Mouse (Mus musculus): ENCODE data around the gene Gmds. TPM values are rescaled to one million over a fixed set of nuclear protein-coding genes. Genes with fewer than 3 reads are reported as not detected.

Gene Gmds
- polyA plus RNA-seq, 1 experiment, result 21.2 TPM

DNA sequence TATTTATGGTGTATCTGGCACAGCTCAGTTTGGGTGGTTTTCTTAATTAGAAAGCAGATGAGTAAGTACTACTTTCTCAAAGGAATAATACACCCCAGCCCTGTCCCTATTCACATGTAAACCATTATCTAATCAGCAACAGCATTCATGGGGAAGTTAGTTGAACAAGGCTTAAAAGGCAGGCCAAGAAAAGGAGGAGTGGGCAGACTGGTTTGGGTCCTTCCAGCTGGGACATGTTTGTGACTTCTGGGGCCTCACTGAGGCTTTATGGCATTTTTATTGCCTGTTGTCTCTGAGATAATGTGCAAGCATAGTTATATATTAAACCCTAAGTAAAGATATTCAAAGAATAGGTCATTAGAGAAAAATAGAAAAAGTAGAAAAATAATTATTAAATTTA, 285.0 kb downstream of the Gmds start:
- H3K27me3 ChIP-seq (ENCODE audit: control insufficient read depth, insufficient read depth, low read length), result no peaks in the 10 kb centered on the region
- TF ChIP-seq POLR2A (IDR thresholded peaks at IDR 0.05; ENCODE audit: control insufficient read depth, extremely low read depth, insufficient read depth, low read length, poor library complexity) (no peak), CTCF (IDR thresholded peaks at IDR 0.05; ENCODE audit: borderline replicate concordance, control insufficient read depth, extremely low read depth, insufficient read depth, low read length, poor library complexity) (no peak)

DNA sequence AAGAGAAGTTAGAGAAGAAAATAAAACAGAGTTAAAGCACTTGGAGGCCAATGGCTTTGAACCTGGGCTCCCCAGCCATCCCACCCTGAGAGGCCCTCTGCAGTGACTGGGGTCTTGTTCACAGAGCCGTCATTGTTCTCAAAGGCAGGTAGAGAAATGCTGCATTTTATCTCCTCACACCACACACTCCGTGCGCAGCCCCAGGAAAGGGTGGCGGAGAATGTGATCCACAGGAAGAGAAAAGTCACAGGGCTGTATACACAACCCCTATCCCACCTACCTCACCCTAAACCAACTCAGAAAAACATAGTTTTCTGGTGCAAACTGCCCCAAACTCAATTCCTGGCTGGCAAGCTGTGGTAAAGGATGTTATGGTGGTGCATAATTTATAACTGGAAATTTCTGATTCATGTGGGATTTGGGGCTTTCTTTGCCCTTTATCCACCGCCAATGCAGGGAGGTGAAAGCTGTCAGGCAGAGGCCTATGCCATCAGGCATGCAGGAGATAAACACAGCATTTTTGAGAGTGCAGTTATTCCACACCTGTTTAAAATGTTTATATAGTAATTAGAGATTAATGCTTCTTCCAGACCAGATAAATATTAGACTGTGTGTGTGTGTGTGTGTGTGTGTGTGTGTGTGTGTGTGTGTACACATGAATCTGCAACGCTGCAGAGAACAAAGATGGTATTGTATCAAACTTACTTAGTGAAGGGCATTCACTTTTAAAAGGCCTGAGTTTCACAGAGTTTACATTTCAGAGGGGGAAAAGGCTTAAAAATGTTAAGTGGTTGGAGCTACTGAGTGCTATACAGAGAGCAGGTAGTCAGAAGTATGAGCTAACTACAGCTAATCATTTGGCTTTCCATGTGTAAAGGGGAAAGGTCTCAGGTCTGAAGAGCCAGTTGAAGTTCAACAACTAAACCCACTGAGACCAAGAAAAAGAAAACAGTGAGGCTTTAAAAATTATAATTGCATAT, 290.3 kb downstream of the Gmds start:
- WGBS, result 84% methylated on average over 6 of the region's 6 CpGs
- no peak for DNase-seq

More for the DNA sequence above, 285.0 kb downstream of the Gmds start:
- no peak for DNase-seq
- H3K4me1 ChIP-seq (replicated peaks; ENCODE audit: control insufficient read depth, insufficient read depth, low read length), result no peaks in the 10 kb centered on the region
- H3K27ac ChIP-seq (ENCODE audit: control insufficient read depth, insufficient read depth, low read length), result no peak overlapping the region
- H3K36me3 ChIP-seq (ENCODE audit: control insufficient read depth, insufficient read depth, low read length), result no peaks in the 10 kb centered on the region
- no peak overlapping the region for H3K4me3 ChIP-seq (ENCODE audit: control insufficient read depth, insufficient read depth, low read length)

DNA sequence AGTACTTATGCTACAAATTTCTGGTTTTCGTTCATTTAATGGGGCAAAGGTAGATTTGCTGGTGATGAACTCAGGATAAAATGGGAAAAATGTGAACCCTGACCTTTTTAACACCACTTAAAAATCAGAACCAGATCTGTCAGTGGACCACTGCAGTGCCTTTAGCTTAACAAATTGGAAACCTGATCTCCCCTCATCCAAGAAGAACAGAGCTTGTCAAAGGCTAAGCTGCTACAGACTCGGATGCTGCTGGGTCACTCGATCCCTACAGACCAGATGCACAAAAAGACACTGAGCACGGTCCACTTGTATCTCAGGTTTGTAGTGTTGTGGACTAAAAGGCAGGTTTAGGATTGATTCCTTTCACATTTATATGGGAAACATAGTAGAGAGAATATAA, 291.6 kb downstream of the Gmds start:
- TF ChIP-seq POLR2A (IDR thresholded peaks at IDR 0.05; ENCODE audit: control insufficient read depth, extremely low read depth, insufficient read depth, low read length, poor library complexity) (no peak), CTCF (IDR thresholded peaks at IDR 0.05; ENCODE audit: borderline replicate concordance, control insufficient read depth, extremely low read depth, insufficient read depth, low read length, poor library complexity) (no peak)
- Histone ChIP-seq H3K27me3 (ENCODE audit: control insufficient read depth, insufficient read depth, low read length) (no peaks in the 10 kb centered on the region), H3K4me1 (replicated peaks; ENCODE audit: control insufficient read depth, insufficient read depth, low read length) (no peaks in the 10 kb centered on the region), H3K4me3 (ENCODE audit: control insufficient read depth, insufficient read depth, low read length) (no peak overlapping the region), H3K36me3 (ENCODE audit: control insufficient read depth, insufficient read depth, low read length) (no peaks in the 10 kb centered on the region), H3K27ac (ENCODE audit: control insufficient read depth, insufficient read depth, low read length) (no peak overlapping the region)
- 96% methylated on average over 4 of the region's 4 CpGs for WGBS
- no peak for DNase-seq

More for the DNA sequence above, 290.3 kb downstream of the Gmds start:
- TF ChIP-seq POLR2A (IDR thresholded peaks at IDR 0.05; ENCODE audit: control insufficient read depth, extremely low read depth, insufficient read depth, low read length, poor library complexity), result no peak
- no peak for TF ChIP-seq CTCF (IDR thresholded peaks at IDR 0.05; ENCODE audit: borderline replicate concordance, control insufficient read depth, extremely low read depth, insufficient read depth, low read length, poor library complexity)
- Histone ChIP-seq H3K27ac (ENCODE audit: control insufficient read depth, insufficient read depth, low read length) (no peak overlapping the region), H3K36me3 (ENCODE audit: control insufficient read depth, insufficient read depth, low read length) (no peaks in the 10 kb centered on the region), H3K27me3 (ENCODE audit: control insufficient read depth, insufficient read depth, low read length) (no peaks in the 10 kb centered on the region), H3K4me3 (ENCODE audit: control insufficient read depth, insufficient read depth, low read length) (no peak overlapping the region), H3K4me1 (replicated peaks; ENCODE audit: control insufficient read depth, insufficient read depth, low read length) (no peaks in the 10 kb centered on the region)

DNA sequence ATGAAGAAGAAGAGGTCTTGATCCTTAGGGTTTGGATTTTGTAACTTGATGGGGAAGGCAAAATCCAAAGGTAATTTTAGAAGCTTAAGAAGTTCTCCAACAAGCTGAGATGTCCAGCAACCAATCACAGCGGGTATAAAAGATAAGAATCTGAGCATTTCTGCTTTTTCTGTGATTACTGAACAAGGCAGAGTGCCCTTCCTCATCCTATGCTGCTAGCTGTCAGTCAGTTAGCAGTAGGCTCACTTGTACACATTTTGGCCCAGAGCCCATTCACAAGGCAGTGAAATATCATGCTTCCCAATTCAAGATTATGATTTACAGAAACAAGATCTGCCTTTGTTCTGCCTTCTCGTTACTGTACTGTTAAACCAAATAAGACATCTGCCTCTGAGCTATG, 295.8 kb downstream of the Gmds start:
- DNase-seq, result no peak
- WGBS, result 49% methylated on average over 2 of the region's 2 CpGs

DNA sequence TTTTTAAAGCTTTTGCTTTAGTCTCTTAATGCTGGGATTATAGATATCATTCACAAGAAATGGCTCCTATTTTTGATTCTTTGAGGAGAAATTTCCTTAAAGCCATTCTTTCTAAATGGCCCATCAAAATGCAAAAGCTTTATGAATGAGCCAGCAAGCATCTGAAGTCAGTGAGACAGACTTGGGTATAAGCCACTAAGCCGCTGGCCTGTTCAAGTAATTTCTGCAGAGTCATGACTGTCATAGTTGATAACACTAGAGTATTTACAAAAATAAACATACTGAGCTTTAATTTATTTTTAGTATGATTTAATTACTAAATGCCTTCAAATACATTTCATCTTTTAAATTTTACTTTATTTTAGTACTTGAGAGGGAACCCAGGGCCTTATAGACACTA, 297.7 kb downstream of the Gmds start:
- TF ChIP-seq CTCF (IDR thresholded peaks at IDR 0.05; ENCODE audit: borderline replicate concordance, control insufficient read depth, extremely low read depth, insufficient read depth, low read length, poor library complexity), result no peak
- no peak for TF ChIP-seq POLR2A (IDR thresholded peaks at IDR 0.05; ENCODE audit: control insufficient read depth, extremely low read depth, insufficient read depth, low read length, poor library complexity)
- WGBS, result 98% methylated on average over 1 of the region's 1 CpGs
- H3K36me3 ChIP-seq (ENCODE audit: control insufficient read depth, insufficient read depth, low read length), result no peaks in the 10 kb centered on the region
- no peak overlapping the region for H3K4me3 ChIP-seq (ENCODE audit: control insufficient read depth, insufficient read depth, low read length)
- no peak for DNase-seq
- H3K27ac ChIP-seq (ENCODE audit: control insufficient read depth, insufficient read depth, low read length), result no peak overlapping the region
- H3K27me3 ChIP-seq (ENCODE audit: control insufficient read depth, insufficient read depth, low read length), result no peaks in the 10 kb centered on the region
- no peaks in the 10 kb centered on the region for H3K4me1 ChIP-seq (replicated peaks; ENCODE audit: control insufficient read depth, insufficient read depth, low read length)

More for the DNA sequence above, 295.8 kb downstream of the Gmds start:
- H3K4me3 ChIP-seq (ENCODE audit: control insufficient read depth, insufficient read depth, low read length), result no peak overlapping the region
- no peaks in the 10 kb centered on the region for H3K4me1 ChIP-seq (replicated peaks; ENCODE audit: control insufficient read depth, insufficient read depth, low read length)
- no peaks in the 10 kb centered on the region for H3K36me3 ChIP-seq (ENCODE audit: control insufficient read depth, insufficient read depth, low read length)
- TF ChIP-seq CTCF (IDR thresholded peaks at IDR 0.05; ENCODE audit: borderline replicate concordance, control insufficient read depth, extremely low read depth, insufficient read depth, low read length, poor library complexity) (no peak), POLR2A (IDR thresholded peaks at IDR 0.05; ENCODE audit: control insufficient read depth, extremely low read depth, insufficient read depth, low read length, poor library complexity) (no peak)
- no peak overlapping the region for H3K27ac ChIP-seq (ENCODE audit: control insufficient read depth, insufficient read depth, low read length)
- H3K27me3 ChIP-seq (ENCODE audit: control insufficient read depth, insufficient read depth, low read length), result no peaks in the 10 kb centered on the region

DNA sequence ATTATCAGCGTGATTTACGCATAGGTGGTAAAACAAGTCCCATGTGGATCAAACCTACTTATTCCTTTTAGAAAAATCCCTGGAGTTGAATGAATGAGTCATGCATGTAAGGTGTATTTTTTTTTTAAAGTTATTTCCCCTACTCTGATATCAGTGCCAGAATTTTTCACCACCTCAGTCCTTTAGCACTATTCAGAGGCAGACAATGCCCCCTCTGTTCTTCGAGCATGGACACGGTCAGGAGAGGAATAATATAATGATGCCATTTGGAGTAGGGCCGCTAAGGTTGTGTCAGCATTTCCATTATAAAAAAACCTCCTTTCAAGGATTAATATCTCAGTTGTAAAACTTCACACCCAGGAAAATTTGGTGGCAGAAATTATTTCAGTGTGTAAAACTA, 301.6 kb downstream of the Gmds start:
- Histone ChIP-seq H3K36me3 (ENCODE audit: control insufficient read depth, insufficient read depth, low read length) (no peaks in the 10 kb centered on the region), H3K4me3 (ENCODE audit: control insufficient read depth, insufficient read depth, low read length) (no peak overlapping the region), H3K27me3 (ENCODE audit: control insufficient read depth, insufficient read depth, low read length) (no peaks in the 10 kb centered on the region), H3K4me1 (replicated peaks; ENCODE audit: control insufficient read depth, insufficient read depth, low read length) (no peaks in the 10 kb centered on the region), H3K27ac (ENCODE audit: control insufficient read depth, insufficient read depth, low read length) (no peak overlapping the region)
- 98% methylated on average over 5 of the region's 5 CpGs for WGBS
- TF ChIP-seq CTCF (IDR thresholded peaks at IDR 0.05; ENCODE audit: borderline replicate concordance, control insufficient read depth, extremely low read depth, insufficient read depth, low read length, poor library complexity), result no peak
- TF ChIP-seq POLR2A (IDR thresholded peaks at IDR 0.05; ENCODE audit: control insufficient read depth, extremely low read depth, insufficient read depth, low read length, poor library complexity), result no peak
- DNase-seq, result no peak

Data from thymus, adult 2 months (tissue).